ENCODE assay signal across 19 mouse cellular contexts in the genomic region with DNA sequence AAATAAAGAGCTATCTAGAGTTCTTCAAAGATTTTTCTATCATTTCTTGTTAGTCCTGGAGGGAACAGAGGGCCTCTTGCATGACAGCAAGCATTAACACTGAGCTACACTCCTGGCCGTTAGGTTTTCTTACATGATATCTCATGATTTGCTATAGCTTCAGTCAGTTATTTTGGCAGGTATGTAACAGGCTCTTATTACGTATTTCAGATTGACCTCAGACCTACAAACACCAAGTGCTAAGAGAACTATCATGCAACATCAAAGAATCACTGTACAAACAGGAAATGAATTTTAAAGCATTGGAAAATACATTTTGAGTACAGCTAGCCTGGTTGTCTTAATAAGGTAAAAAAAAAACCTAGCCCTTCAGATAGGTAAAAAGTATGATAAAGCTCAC.
"Had no signal": no experiment of that assay in that cellular context is flagged by ENCODE, and none has a peak within 500 bp of the region (broad histone marks: within the 10 kb centered on the region; RNA-seq: fewer than 3 reads in every experiment).

No protein-coding gene starts in this region.

- H3K27me3 ChIP-seq: lung, embryonic 15.5 days; megakaryocyte, embryonic 14.5 days; midbrain, embryonic 13.5 days; midbrain, embryonic 15.5 days; neural tube, embryonic 13.5 days; neural tube, embryonic 15.5 days had no signal

- H3K36me3 ChIP-seq: midbrain, embryonic 15.5 days had no signal

- H3K4me3 ChIP-seq: lung, embryonic 15.5 days; megakaryocyte, embryonic 14.5 days; midbrain, embryonic 13.5 days; midbrain, embryonic 15.5 days; neural tube, embryonic 13.5 days; neural tube, embryonic 15.5 days had no signal

- ATAC-seq: lung, postnatal 0 days; midbrain, embryonic 13.5 days; midbrain, embryonic 15.5 days had no signal

- DNase-seq: lung, adult 2 months; lung, postnatal 14 days; lung, postnatal 36 days; retina, postnatal 1 day; right cerebral cortex, adult 18-20 months; right cerebral cortex, postnatal 25 days; right cerebral cortex, postnatal 4 days; spleen, adult 18-20 months; thymus, adult 18-20 months; thymus, postnatal 14 days; thymus, postnatal 36 days had no signal

- H3K27ac ChIP-seq: lung, embryonic 15.5 days; macrophage; midbrain, embryonic 13.5 days; midbrain, embryonic 15.5 days; neural tube, embryonic 13.5 days; neural tube, embryonic 15.5 days had no signal

- H3K9ac ChIP-seq: lung, embryonic 15.5 days; midbrain, embryonic 13.5 days; midbrain, embryonic 15.5 days; neural tube, embryonic 13.5 days; neural tube, embryonic 15.5 days had no signal

- H3K4me1 ChIP-seq: lung, embryonic 15.5 days; midbrain, embryonic 13.5 days; midbrain, embryonic 15.5 days; neural tube, embryonic 13.5 days; neural tube, embryonic 15.5 days had no signal
